In genomic region chr19:41013591-41013990, GRCm38 (mm10) we compare ENCODE assay signal across 21 mouse cellular contexts. TPM values are rescaled to one million over a fixed set of nuclear protein-coding genes. Genes with fewer than 3 reads are reported as not detected.
A peak's percentile ranks its signal among the peaks of the same experiment; 100 is the strongest.
DNase-seq lines count a peak whose midpoint lies in the region; ATAC-seq and TF ChIP-seq lines count a peak whose summit lies in the region.
"Had no signal": no experiment of that assay in that cellular context is flagged by ENCODE, and none has a peak within 500 bp of the region (broad histone marks: within the 10 kb centered on the region; RNA-seq: fewer than 3 reads in every experiment).

No protein-coding gene starts in this region.

- no peak for DNase-seq in liver, postnatal 0 days
- peak; percentile 4 for DNase-seq in thymus, postnatal 25 days
- DNase-seq in thymus, postnatal 0 days (ENCODE audit: low spot score): no peak
- no peak for DNase-seq in adrenal gland, postnatal 4 days (ENCODE audit: low spot score in 2 of 2)
- no peak for DNase-seq in embryo, embryonic 9.5 days (ENCODE audit: extremely low spot score)
- DNase-seq in kidney, adult 2 months: no peak
- DNase-seq: cerebellum, postnatal 14 days; heart, adult 11 months; kidney, adult 9 months; liver, embryonic 13.5 days; retina, postnatal 1 day had no signal

- H3K27ac ChIP-seq in liver, postnatal 0 days (ENCODE audit: low read depth): 0 out of 2 replicates have a peak overlapping the region, but pooled peaks have one; percentile 3
- H3K27ac ChIP-seq in liver, embryonic 12.5 days: no peak overlapping the region
- H3K27ac ChIP-seq in intestine, embryonic 15.5 days: 0 out of 2 replicates have a peak overlapping the region, but pooled peaks have one; percentile 13
- H3K27ac ChIP-seq in kidney, adult 2 months (ENCODE audit: insufficient read depth, low read depth, low read length): no peak overlapping the region
- H3K27ac ChIP-seq: embryonic facial prominence, embryonic 12.5 days; liver, embryonic 13.5 days; neural tube, embryonic 15.5 days had no signal

- H3K9ac ChIP-seq in liver, postnatal 0 days (replicated peaks): no peak overlapping the region
- no peak overlapping the region for H3K9ac ChIP-seq in liver, embryonic 12.5 days
- H3K9ac ChIP-seq in intestine, embryonic 15.5 days: no peak overlapping the region
- H3K9ac ChIP-seq: embryonic facial prominence, embryonic 12.5 days; liver, embryonic 13.5 days; neural tube, embryonic 15.5 days had no signal

- H3K27me3 ChIP-seq in liver, postnatal 0 days (ENCODE audit: insufficient read depth, low read length): 0 out of 2 replicates have a peak, but pooled peaks cover 4% of the 10 kb centered on the region
- peaks cover 48% of the 10 kb centered on the region for H3K27me3 ChIP-seq in liver, embryonic 12.5 days (replicated peaks)
- no peaks in the 10 kb centered on the region for H3K27me3 ChIP-seq in intestine, embryonic 15.5 days (replicated peaks)
- H3K27me3 ChIP-seq in kidney, adult 2 months (replicated peaks; ENCODE audit: control insufficient read depth, insufficient read depth, low read length): no peaks in the 10 kb centered on the region

- H3K9me3 ChIP-seq in liver, postnatal 0 days (ENCODE audit: low read length): no peaks in the 10 kb centered on the region
- H3K9me3 ChIP-seq in liver, embryonic 12.5 days (replicated peaks): no peaks in the 10 kb centered on the region
- no peaks in the 10 kb centered on the region for H3K9me3 ChIP-seq in intestine, embryonic 15.5 days
- H3K9me3 ChIP-seq: embryonic facial prominence, embryonic 12.5 days; liver, embryonic 13.5 days; neural tube, embryonic 15.5 days had no signal

- 22% methylated on average over 5 of the region's 5 CpGs for WGBS in liver, postnatal 0 days (ENCODE audit: insufficient replicate concordance)
- 11% methylated on average over 5 of the region's 5 CpGs for WGBS in liver, embryonic 12.5 days (ENCODE audit: insufficient replicate concordance)
- 2% methylated on average over 5 of the region's 5 CpGs for WGBS in intestine, embryonic 15.5 days
- 11% methylated on average over 5 of the region's 5 CpGs for WGBS in kidney, adult 2 months

- H3K36me3 ChIP-seq in liver, postnatal 0 days (replicated peaks; ENCODE audit: insufficient read depth, low read length): no peaks in the 10 kb centered on the region
- H3K36me3 ChIP-seq in liver, embryonic 12.5 days: no peaks in the 10 kb centered on the region
- no peaks in the 10 kb centered on the region for H3K36me3 ChIP-seq in intestine, embryonic 15.5 days
- no peaks in the 10 kb centered on the region for H3K36me3 ChIP-seq in kidney, adult 2 months (ENCODE audit: control insufficient read depth, insufficient read depth, low read length)
- H3K36me3 ChIP-seq: embryonic facial prominence, embryonic 12.5 days; liver, embryonic 13.5 days; neural tube, embryonic 15.5 days had no signal

- no peak for TF ChIP-seq EP300 in liver, postnatal 0 days (IDR thresholded peaks at IDR 0.05; ENCODE audit: low read depth)

- ATAC-seq in liver, postnatal 0 days: no peak
- ATAC-seq in liver, embryonic 12.5 days: no peak
- peak; percentile 79 for ATAC-seq in intestine, embryonic 15.5 days
- ATAC-seq: activated CD4-positive, CD25-positive, alpha-beta regulatory T cell, adult 4 months had no signal

- H3K4me1 ChIP-seq in liver, postnatal 0 days (ENCODE audit: insufficient read depth): peaks cover 3% of the 10 kb centered on the region
- peaks cover 8% of the 10 kb centered on the region for H3K4me1 ChIP-seq in liver, embryonic 12.5 days
- H3K4me1 ChIP-seq in intestine, embryonic 15.5 days (replicated peaks): peaks cover 6% of the 10 kb centered on the region
- H3K4me1 ChIP-seq in kidney, adult 2 months (ENCODE audit: control insufficient read depth, insufficient read depth, low read length): peaks cover 4% of the 10 kb centered on the region; the same call in 1 of the 2 replicates

- no peak for TF ChIP-seq CTCF in liver, postnatal 0 days (IDR thresholded peaks at IDR 0.05; ENCODE audit: low read depth)
- no peak for TF ChIP-seq CTCF in kidney, adult 2 months (conservative IDR thresholded peaks at IDR 0.05; ENCODE audit: insufficient read depth, insufficient read length, low read depth, low read length)

- no peak overlapping the region for H3K4me3 ChIP-seq in liver, postnatal 0 days (ENCODE audit: low read depth, low read length)
- no peak overlapping the region for H3K4me3 ChIP-seq in liver, embryonic 12.5 days
- no peak overlapping the region for H3K4me3 ChIP-seq in intestine, embryonic 15.5 days (replicated peaks)
- no peak overlapping the region for H3K4me3 ChIP-seq in kidney, adult 2 months (ENCODE audit: insufficient read depth, low read depth, low read length)
- H3K4me3 ChIP-seq: embryonic facial prominence, embryonic 12.5 days; liver, embryonic 13.5 days; neural tube, embryonic 15.5 days had no signal

- no peak overlapping the region for H3K4me2 ChIP-seq in liver, postnatal 0 days (ENCODE audit: low read depth, low read length)
- no peak overlapping the region for H3K4me2 ChIP-seq in liver, embryonic 12.5 days
- H3K4me2 ChIP-seq in intestine, embryonic 15.5 days (replicated peaks): peak overlapping the region; percentile 31
- H3K4me2 ChIP-seq: embryonic facial prominence, embryonic 12.5 days; liver, embryonic 13.5 days; neural tube, embryonic 15.5 days had no signal

- TF ChIP-seq POLR2A in kidney, adult 2 months (IDR thresholded peaks at IDR 0.05; ENCODE audit: low read depth, low read length): no peak

RNA-seq across cellular contexts. Expression of gene Dntt, which starts 15.5 kb away (rescaled TPM):
- 0.32 and 0.36 TPM in 2 replicates for polyA plus RNA-seq in liver, postnatal 0 days (2015; fragmentation: Nextera tagmentation; extraction: Ambion mirVana)
- polyA plus RNA-seq in liver, embryonic 12.5 days (2016; fragmentation: Nextera tagmentation; extraction: Ambion mirVana): 0.06 TPM in 1 of 2 replicates, not detected in the other
- polyA plus RNA-seq in thymus, postnatal 0 days (2015; fragmentation: Nextera tagmentation; extraction: Ambion mirVana): 140 and 151 TPM in 2 replicates
- not detected in 2 replicates for polyA plus RNA-seq in intestine, embryonic 15.5 days (2015; fragmentation: Nextera tagmentation; extraction: Ambion mirVana)
- total RNA-seq in adrenal gland, postnatal 4 days (2021): not detected
- polyA plus RNA-seq in kidney, adult 2 months (2012; rRNA removed): 0.08 TPM in 1 of 2 replicates, not detected in the other
- total RNA-seq: gastrocnemius, adult 18-20 months; layer of hippocampus, postnatal 25 days had no signal
- polyA plus RNA-seq: C2C12; embryonic facial prominence, embryonic 12.5 days; forebrain, embryonic 11.5 days; hindbrain, embryonic 11.5 days had no signal

RNA-seq across cellular contexts. Expression of gene Blnk, which starts 19.3 kb away (rescaled TPM):
- 4.9 and 5.4 TPM in 2 replicates for polyA plus RNA-seq in liver, postnatal 0 days (2015; fragmentation: Nextera tagmentation; extraction: Ambion mirVana)
- 0.37 and 0.45 TPM in 2 replicates for polyA plus RNA-seq in liver, embryonic 12.5 days (2016; fragmentation: Nextera tagmentation; extraction: Ambion mirVana)
- 4.7 and 5.5 TPM in 2 replicates for polyA plus RNA-seq in thymus, postnatal 0 days (2015; fragmentation: Nextera tagmentation; extraction: Ambion mirVana)
- polyA plus RNA-seq in intestine, embryonic 15.5 days (2015; fragmentation: Nextera tagmentation; extraction: Ambion mirVana): 19.6 and 20.5 TPM in 2 replicates
- 1 to 10 TPM; 1.2 to 2.5 TPM for total RNA-seq in adrenal gland, postnatal 4 days (2021)
- polyA plus RNA-seq in kidney, adult 2 months (2012; rRNA removed): 13.1 and 16.5 TPM in 2 replicates

Comparison
In these comparisons a context has a peak if more than half of its experiments do, and no peak if none do; other contexts are left out.
1. H3K27ac ChIP-seq: peak in liver, postnatal 0 days (single experiment) and intestine, embryonic 15.5 days (single experiment); none in liver, embryonic 12.5 days (single experiment) and kidney, adult 2 months (single experiment).
2. RNA of gene Dntt, which starts 15.5 kb away (polyA plus RNA-seq): 140 to 151 TPM in thymus, postnatal 0 days; 0.32 to 0.36 TPM in liver, postnatal 0 days, 0.08 TPM in kidney, adult 2 months, 0.06 TPM in liver, embryonic 12.5 days and not detected in intestine, embryonic 15.5 days; every median in the first group is over 100 times any median in the second.